Mouse (Mus musculus) midbrain, embryonic 10.5 days (tissue): ENCODE data around the gene Cd300lg. TPM values are rescaled to one million over a fixed set of nuclear protein-coding genes. Genes with fewer than 3 reads are reported as not detected.

ENCODE experiments used
- DNase-seq: peaks from one replicate; pipeline ENCODE4 v3.0.0-alpha.2; 2017; ENCODE audit warnings: low spot score
- H3K27ac ChIP-seq: fragments of 300-500 bp; sonication (generic); replicated peaks from 2 replicates; pipeline ENCODE4 v1.5.1; 2016; ENCODE audit warnings: mild to moderate bottlenecking
- H3K27me3 ChIP-seq: fragments of 300-500 bp; sonication (generic); 2 replicates; pipeline ENCODE4 v1.6.1; 2016; ENCODE audit warnings: low read depth, mild to moderate bottlenecking; ENCODE audit not compliant: poor library complexity, severe bottlenecking
- H3K36me3 ChIP-seq: fragments of 300-500 bp; sonication (generic); 2 replicates; pipeline ENCODE4 v1.6.1; 2016; ENCODE audit warnings: mild to moderate bottlenecking, moderate library complexity
- H3K4me1 ChIP-seq: fragments of 300-500 bp; sonication (generic); 2 replicates; pipeline ENCODE4 v1.6.1; 2016
- H3K4me3 ChIP-seq: fragments of 300-500 bp; sonication (generic); 2 replicates; pipeline ENCODE4 v1.5.1; 2016; ENCODE audit warnings: mild to moderate bottlenecking, moderate library complexity
- H3K9me3 ChIP-seq: fragments of 300-500 bp; sonication (generic); replicated peaks from 2 replicates; pipeline ENCODE4 v1.6.1; 2016; ENCODE audit warnings: mild to moderate bottlenecking
- WGBS: fragments of 180-500 bp; shearing (Covaris S2); methylation state at CpG from one replicate; pipeline ENCODE4 v1.1.7; 2016; 5-methylcytosine and 5-hydroxymethylcytosine counted together
- polyA plus RNA-seq: library from polyadenylated mRNA; unstranded; fragments of >200 nt; fragmentation: Nextera tagmentation; extraction: Ambion mirVana; gene quantifications from 2 replicates; pipeline ENCODE4 v1.2.1, GENCODE M21; 2016

Gene Cd300lg
- polyA plus RNA-seq, 1 experiment from 2014 or later: 0.20 TPM

GRCm38 (mm10) chr11:102063076-102063475 is 21.8 kb downstream of the Cd300lg start:
- 86% methylated on average over 13 of the region's 13 CpGs for WGBS
- H3K4me1 ChIP-seq: peaks cover 11% of the 10 kb centered on the region
- H3K27ac ChIP-seq: no peak overlapping the region
- peaks cover 39% of the 10 kb centered on the region for H3K36me3 ChIP-seq
- H3K4me3 ChIP-seq: no peak overlapping the region
- H3K27me3 ChIP-seq: peaks cover 33% of the 10 kb centered on the region
- no peaks in the 10 kb centered on the region for H3K9me3 ChIP-seq
- DNase-seq: no peak

GRCm38 (mm10) chr11:102068969-102069368 is 27.7 kb downstream of the Cd300lg start:
- no peak for DNase-seq

GRCm38 (mm10) chr11:102069633-102070032 is 28.3 kb downstream of the Cd300lg start:
- H3K27ac ChIP-seq: no peak overlapping the region
- H3K36me3 ChIP-seq: peaks cover 8% of the 10 kb centered on the region
- H3K9me3 ChIP-seq: no peaks in the 10 kb centered on the region
- H3K4me3 ChIP-seq: no peak overlapping the region
- 60% methylated on average over 11 of the region's 11 CpGs for WGBS
- no peak for DNase-seq
- peaks cover 10% of the 10 kb centered on the region; the same call in 1 of the 2 replicates for H3K27me3 ChIP-seq
- peaks cover 20% of the 10 kb centered on the region for H3K4me1 ChIP-seq

More at GRCm38 (mm10) chr11:102068969-102069368, 27.7 kb downstream of the Cd300lg start:
- H3K4me1 ChIP-seq: peaks cover 17% of the 10 kb centered on the region
- H3K27ac ChIP-seq: no peak overlapping the region
- H3K4me3 ChIP-seq: no peak overlapping the region
- H3K36me3 ChIP-seq: peaks cover 7% of the 10 kb centered on the region
- H3K27me3 ChIP-seq: peaks cover 10% of the 10 kb centered on the region; the same call in 1 of the 2 replicates
- no peaks in the 10 kb centered on the region for H3K9me3 ChIP-seq
- 37% methylated on average over 2 of the region's 2 CpGs for WGBS

GRCm38 (mm10) chr11:102070426-102070825 is 29.1 kb downstream of the Cd300lg start:
- peaks cover 13% of the 10 kb centered on the region for H3K36me3 ChIP-seq
- under 1% methylated on average over 13 of the region's 13 CpGs for WGBS
- H3K27ac ChIP-seq: no peak overlapping the region
- peak overlapping the region; percentile 27 for H3K4me3 ChIP-seq
- no peaks in the 10 kb centered on the region for H3K9me3 ChIP-seq
- peaks cover 10% of the 10 kb centered on the region; the same call in 1 of the 2 replicates for H3K27me3 ChIP-seq
- no peak for DNase-seq
- H3K4me1 ChIP-seq: peaks cover 20% of the 10 kb centered on the region

- Histone ChIP-seq H3K9me3 (no peaks in the 10 kb centered on the region), H3K27ac (no peak overlapping the region), H3K36me3 (peaks cover 33% of the 10 kb centered on the region), H3K27me3 (peaks cover 10% of the 10 kb centered on the region; the same call in 1 of the 2 replicates), H3K4me3 (no peak overlapping the region), H3K4me1 (peaks cover 20% of the 10 kb centered on the region)
- DNase-seq: no peak
- 89% methylated on average over 5 of the region's 5 CpGs for WGBS
These were observed 31.4 kb downstream of the Cd300lg start for GRCm38 (mm10) chr11:102072729-102073128.

GRCm38 (mm10) chr11:102073722-102074121 is 32.4 kb downstream of the Cd300lg start:
- peaks cover 20% of the 10 kb centered on the region for H3K4me1 ChIP-seq
- peaks cover 10% of the 10 kb centered on the region; the same call in 1 of the 2 replicates for H3K27me3 ChIP-seq
- H3K36me3 ChIP-seq: peaks cover 40% of the 10 kb centered on the region
- H3K27ac ChIP-seq: no peak overlapping the region
- H3K4me3 ChIP-seq: no peak overlapping the region
- 68% methylated on average over 14 of the region's 14 CpGs for WGBS
- H3K9me3 ChIP-seq: no peaks in the 10 kb centered on the region
- DNase-seq: no peak

GRCm38 (mm10) chr11:102082322-102082721 is 41.0 kb downstream of the Cd300lg start:
- Histone ChIP-seq H3K9me3 (no peaks in the 10 kb centered on the region), H3K36me3 (peaks cover 42% of the 10 kb centered on the region), H3K4me1 (peaks cover 59% of the 10 kb centered on the region), H3K4me3 (peak overlapping the region; percentile 55), H3K27ac (peak overlapping the region; percentile 71), H3K27me3 (peaks cover 14% of the 10 kb centered on the region; the same call in 1 of the 2 replicates)
- peak; percentile 86 for DNase-seq
- WGBS: 2% methylated on average over 18 of the region's 18 CpGs

GRCm38 (mm10) chr11:102083193-102083592 is 41.9 kb downstream of the Cd300lg start:
- Histone ChIP-seq H3K9me3 (no peaks in the 10 kb centered on the region), H3K27me3 (peaks cover 14% of the 10 kb centered on the region; the same call in 1 of the 2 replicates), H3K4me1 (peaks cover 68% of the 10 kb centered on the region), H3K36me3 (peaks cover 34% of the 10 kb centered on the region), H3K4me3 (no peak overlapping the region; the same call in 1 of the 2 replicates), H3K27ac (no peak overlapping the region)
- WGBS: 67% methylated on average over 4 of the region's 4 CpGs
- no peak for DNase-seq

GRCm38 (mm10) chr11:102084159-102084558 is 42.9 kb downstream of the Cd300lg start:
- Histone ChIP-seq H3K4me1 (peaks cover 77% of the 10 kb centered on the region), H3K27me3 (peaks cover 14% of the 10 kb centered on the region; the same call in 1 of the 2 replicates), H3K4me3 (no peak overlapping the region), H3K36me3 (peaks cover 29% of the 10 kb centered on the region), H3K27ac (0 out of 2 replicates have a peak overlapping the region, but pooled peaks have one; percentile 39), H3K9me3 (no peaks in the 10 kb centered on the region)
- WGBS: 13% methylated on average over 7 of the region's 7 CpGs
- DNase-seq: no peak

- peaks cover 16% of the 10 kb centered on the region for H3K36me3 ChIP-seq
- DNase-seq: peak; percentile 47
- H3K27me3 ChIP-seq: peaks cover 7% of the 10 kb centered on the region; the same call in 1 of the 2 replicates
- H3K4me3 ChIP-seq: peak overlapping the region; percentile 69
- no peaks in the 10 kb centered on the region for H3K9me3 ChIP-seq
- H3K27ac ChIP-seq: peak overlapping the region; percentile 96
- 3% methylated on average over 3 of the region's 3 CpGs for WGBS
- peaks cover 83% of the 10 kb centered on the region for H3K4me1 ChIP-seq
These were observed 45.0 kb downstream of the Cd300lg start for GRCm38 (mm10) chr11:102086331-102086730.

- H3K4me3 ChIP-seq: peak overlapping the region; percentile 69
- H3K36me3 ChIP-seq: peaks cover 16% of the 10 kb centered on the region
- no peaks in the 10 kb centered on the region for H3K9me3 ChIP-seq
- H3K27me3 ChIP-seq: 0 out of 2 replicates have a peak, but pooled peaks cover 4% of the 10 kb centered on the region
- peaks cover 74% of the 10 kb centered on the region for H3K4me1 ChIP-seq
- peak; percentile 93 for DNase-seq
- peak overlapping the region; percentile 96 for H3K27ac ChIP-seq
- under 1% methylated on average over 39 of the region's 39 CpGs for WGBS
These were observed 45.9 kb downstream of the Cd300lg start for GRCm38 (mm10) chr11:102087081-102087751.

GRCm38 (mm10) chr11:102087931-102088898 is 46.9 kb downstream of the Cd300lg start, which contains the start of gene Mpp2:
TSS of gene Mpp2 (minus strand) at chr11:102088515.
- Histone ChIP-seq H3K9me3 (no peaks in the 10 kb centered on the region), H3K4me3 (peak within 1 kb of the TSS; percentile 69), H3K27me3 (0 out of 2 replicates have a peak, but pooled peaks cover 4% of the 10 kb centered on the region), H3K36me3 (peaks cover 16% of the 10 kb centered on the region), H3K4me1 (peaks cover 64% of the 10 kb centered on the region), H3K27ac (peak within 1 kb of the TSS; percentile 96)
- WGBS: under 1% methylated on average over 48 of the region's 49 CpGs
- peak; percentile 87 for DNase-seq
